Mouse (Mus musculus) activated CD4-positive, CD25-positive, alpha-beta regulatory T cell (primary cell): ENCODE results near the gene Ly6f. TPM values are rescaled to one million over a fixed set of nuclear protein-coding genes. Genes with fewer than 3 reads are reported as not detected.

Experiments used
- polyA plus RNA-seq, 2 experiments: library from polyadenylated mRNA; unstranded; fragments of 100-300 nt; shearing (Covaris generic); gene quantifications; one replicate each; pipeline ENCODE4 v1.2.1; 2017

The Ly6f gene
- under 1 TPM in 1 of 2 experiments, not detected in 1; 0.20 TPM for polyA plus RNA-seq

DNA sequence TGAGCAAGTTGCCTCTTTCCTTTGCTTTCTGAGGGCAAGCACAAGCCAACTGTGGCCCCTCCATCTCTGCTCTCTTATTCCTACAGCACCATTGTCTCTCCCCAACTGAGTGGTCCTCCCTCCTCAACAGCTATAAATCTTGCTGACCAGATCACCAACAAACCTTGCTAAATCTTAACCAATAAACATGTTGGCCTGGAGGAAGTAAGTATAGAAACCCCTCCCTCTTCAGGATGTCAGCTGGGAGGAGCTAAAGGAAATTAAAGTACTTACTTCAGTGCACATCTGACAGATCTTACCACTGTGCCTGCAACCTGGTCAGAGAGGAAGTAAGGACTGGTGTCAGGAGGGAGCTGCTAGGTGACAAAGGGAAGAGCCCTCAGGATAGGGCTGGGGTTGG, at the start of gene Ly6f:
Gene Ly6f, plus strand, starts transcription at position 301 of the 400 bp plus-strand sequence.

Other genes starting within 250 kb of the Ly6f start
- 100 to 1,000 TPM in 1 of 2 experiments, 10 to 100 TPM in 1; 57.2 to 158 TPM for gene Ly6c1, start 219.6 kb upstream of the Ly6f start, polyA plus RNA-seq
- 10 to 100 TPM; 24.8 to 30.2 TPM for gene Ly6c2, start 156.5 kb upstream of the Ly6f start, polyA plus RNA-seq
- 1 to 10 TPM in 1 of 2 experiments, not detected in 1; 1.4 TPM for gene Ly6g, start 113.2 kb upstream of the Ly6f start, polyA plus RNA-seq
- not detected for gene BC025446, start 52.0 kb upstream of the Ly6f start, polyA plus RNA-seq